Mouse (Mus musculus): ENCODE measurements around the gene 1600015I10Rik. TPM values are rescaled to one million over a fixed set of nuclear protein-coding genes. Genes with fewer than 3 reads are reported as not detected.

Gene 1600015I10Rik
- total and polyA plus RNA-seq, 3 experiments = 0.08 TPM; not detected in 2

DNA sequence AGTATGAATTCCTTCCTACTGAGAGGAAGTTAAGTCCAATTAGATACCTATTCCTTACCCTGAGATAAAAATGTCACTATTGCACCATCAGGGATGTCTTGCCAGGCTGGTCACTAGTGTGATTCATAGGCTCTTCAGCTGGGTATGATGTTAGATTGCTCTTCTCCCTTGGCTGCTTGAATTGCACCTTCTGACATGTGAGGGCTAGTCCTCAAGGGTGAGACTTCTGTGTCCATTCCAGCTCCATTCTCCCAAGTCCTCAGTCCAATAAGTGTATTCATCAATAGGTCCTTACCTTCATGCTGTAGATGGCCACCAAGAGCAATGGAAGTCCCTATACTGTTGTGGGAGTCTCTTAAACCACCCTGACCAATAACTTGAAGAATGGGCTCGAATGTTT is 49.9 kb downstream of the 1600015I10Rik start:
- Histone ChIP-seq H3K27ac (no peak overlapping the region), H3K4me1 (ENCODE audit: control insufficient read depth, insufficient read depth, low read length) (no peaks in the 10 kb centered on the region), H3K79me2 (replicated peaks; ENCODE audit: control insufficient read depth, insufficient read depth, low read length) (no peaks in the 10 kb centered on the region), H3K9ac (ENCODE audit: low read depth, low read length) (no peak overlapping the region), H3K4me3 (no peak overlapping the region), H3K27me3 (ENCODE audit: control insufficient read depth, insufficient read depth, low read length) (no peaks in the 10 kb centered on the region), H3K36me3 (ENCODE audit: control insufficient read depth, insufficient read depth, low read length) (no peaks in the 10 kb centered on the region)
- no peak for DNase-seq
- WGBS = 51% methylated on average over 1 of the region's 1 CpGs
- intact Hi-C loops (cut with DNase I) = no loop called here
- TF ChIP-seq POLR2A (IDR thresholded peaks at IDR 0.05; ENCODE audit: insufficient read depth, low read depth, low read length) (no peak), CTCF (IDR thresholded peaks at IDR 0.05) (no peak), EP300 (IDR thresholded peaks at IDR 0.05; ENCODE audit: insufficient read depth, low read depth, low read length) (no peak)

DNA sequence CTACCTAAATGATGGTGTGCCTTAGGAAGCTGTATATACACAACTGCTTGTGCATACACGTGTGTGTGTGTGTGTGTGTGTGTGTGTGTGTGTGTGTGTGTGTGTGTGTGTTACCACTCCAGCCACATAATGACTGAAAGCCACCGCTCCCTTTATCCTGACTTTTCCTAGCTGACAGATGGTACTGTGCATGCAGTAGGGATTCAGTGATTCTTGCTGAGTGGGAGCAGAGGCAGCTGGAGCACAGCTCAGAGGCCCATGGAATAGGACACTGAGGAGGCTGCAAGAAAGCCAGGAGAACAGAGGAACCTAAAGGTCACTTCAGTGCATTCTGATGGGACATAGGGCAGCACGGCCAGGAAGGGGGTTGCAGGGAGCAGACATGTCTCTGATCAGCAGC is 52.6 kb downstream of the 1600015I10Rik start:
- no peak for DNase-seq
- no peak overlapping the region for H3K27ac ChIP-seq
- no peak overlapping the region for H3K4me3 ChIP-seq
- H3K27me3 ChIP-seq (ENCODE audit: control insufficient read depth, insufficient read depth, low read length) = no peaks in the 10 kb centered on the region
- intact Hi-C loops (cut with DNase I) = no loop called here
- 77% methylated on average over 3 of the region's 3 CpGs for WGBS
- no peaks in the 10 kb centered on the region for H3K36me3 ChIP-seq (ENCODE audit: control insufficient read depth, insufficient read depth, low read length)
- no peaks in the 10 kb centered on the region for H3K4me1 ChIP-seq (ENCODE audit: control insufficient read depth, insufficient read depth, low read length)
- TF ChIP-seq POLR2A (IDR thresholded peaks at IDR 0.05; ENCODE audit: insufficient read depth, low read depth, low read length) = no peak
- no peak for TF ChIP-seq EP300 (IDR thresholded peaks at IDR 0.05; ENCODE audit: insufficient read depth, low read depth, low read length)
- no peak for TF ChIP-seq CTCF (IDR thresholded peaks at IDR 0.05)
- H3K9ac ChIP-seq (ENCODE audit: low read depth, low read length) = no peak overlapping the region
- no peaks in the 10 kb centered on the region for H3K79me2 ChIP-seq (replicated peaks; ENCODE audit: control insufficient read depth, insufficient read depth, low read length)

Other genes with a start within 250 kb of the 1600015I10Rik start
- gene Gimap4, start 245.3 kb upstream of the 1600015I10Rik start, total RNA-seq (2021) = 10 to 100 TPM; 22.4 to 25.3 TPM
- 28.1 and 42.1 TPM in 2 replicates for gene Gimap4, start 245.3 kb upstream of the 1600015I10Rik start, polyA plus RNA-seq (2012; rRNA removed)
- 10 to 100 TPM; 34.3 to 38.1 TPM for gene Gimap6, start 221.7 kb upstream of the 1600015I10Rik start, total RNA-seq (2021)
- 19.2 and 28.6 TPM in 2 replicates for gene Gimap6, start 221.7 kb upstream of the 1600015I10Rik start, polyA plus RNA-seq (2012; rRNA removed)
- 1 to 10 TPM; 3.4 to 5.6 TPM for gene Gm28053, start 211.3 kb upstream of the 1600015I10Rik start, total RNA-seq (2021)
- not detected in 2 replicates for gene Gm28053, start 211.3 kb upstream of the 1600015I10Rik start, polyA plus RNA-seq (2012; rRNA removed)
- under 1 TPM in 1 of 2 experiments, not detected in 1; 0.77 TPM for gene Gimap7, start 211.3 kb upstream of the 1600015I10Rik start, total RNA-seq (2021)
- gene Gimap7, start 211.3 kb upstream of the 1600015I10Rik start, polyA plus RNA-seq (2012; rRNA removed) = 0.29 and 0.70 TPM in 2 replicates
- gene Gimap1, start 190.8 kb upstream of the 1600015I10Rik start, total RNA-seq (2021) = 1 to 10 TPM; 8.9 to 9.4 TPM
- gene Gimap1, start 190.8 kb upstream of the 1600015I10Rik start, polyA plus RNA-seq (2012; rRNA removed) = 5.9 and 6.6 TPM in 2 replicates
- 1 to 10 TPM; 4.6 to 5.1 TPM for gene Gimap5, start 183.7 kb upstream of the 1600015I10Rik start, total RNA-seq (2021)
- gene Gimap5, start 183.7 kb upstream of the 1600015I10Rik start, polyA plus RNA-seq (2012; rRNA removed) = 6.2 and 6.6 TPM in 2 replicates
- gene Gimap3, start 159.0 kb upstream of the 1600015I10Rik start, total RNA-seq (2021) = 1 to 10 TPM; 1.0 to 1.5 TPM
- gene Gimap3, start 159.0 kb upstream of the 1600015I10Rik start, polyA plus RNA-seq (2012; rRNA removed) = 3.0 and 4.8 TPM in 2 replicates
- gene Tmem176a, start 89.0 kb upstream of the 1600015I10Rik start, total RNA-seq (2021) = 10 to 100 TPM; 17.0 to 22.0 TPM
- 19.3 and 28.1 TPM in 2 replicates for gene Tmem176a, start 89.0 kb upstream of the 1600015I10Rik start, polyA plus RNA-seq (2012; rRNA removed)
- gene Tmem176b, start 88.4 kb upstream of the 1600015I10Rik start, total RNA-seq (2021) = 10 to 100 TPM; 41.6 to 53.0 TPM
- gene Tmem176b, start 88.4 kb upstream of the 1600015I10Rik start, polyA plus RNA-seq (2012; rRNA removed) = 104 and 108 TPM in 2 replicates
- not detected for gene Aoc1, start 57.0 kb upstream of the 1600015I10Rik start, total RNA-seq (2021)
- gene Aoc1, start 57.0 kb upstream of the 1600015I10Rik start, polyA plus RNA-seq (2012; rRNA removed) = 0.23 and 1.1 TPM in 2 replicates
- gene Doxl2, start 45.1 kb downstream of the 1600015I10Rik start, total RNA-seq (2021) = not detected
- not detected in 2 replicates for gene Doxl2, start 45.1 kb downstream of the 1600015I10Rik start, polyA plus RNA-seq (2012; rRNA removed)
- gene Svs1, start 57.0 kb downstream of the 1600015I10Rik start, total RNA-seq (2021) = not detected
- gene Svs1, start 57.0 kb downstream of the 1600015I10Rik start, polyA plus RNA-seq (2012; rRNA removed) = not detected in 2 replicates
- 1 to 10 TPM in 1 of 2 experiments, under 1 TPM in 1; 0.84 to 1.3 TPM for gene Gpnmb, start 106.7 kb downstream of the 1600015I10Rik start, total RNA-seq (2021)
- 2.4 and 4.9 TPM in 2 replicates for gene Gpnmb, start 106.7 kb downstream of the 1600015I10Rik start, polyA plus RNA-seq (2012; rRNA removed)
- gene Malsu1, start 143.9 kb downstream of the 1600015I10Rik start, total RNA-seq (2021) = 10 to 100 TPM; 34.4 to 39.0 TPM
- 14.5 and 15.4 TPM in 2 replicates for gene Malsu1, start 143.9 kb downstream of the 1600015I10Rik start, polyA plus RNA-seq (2012; rRNA removed)